Comparison of ENCODE assay signal across 13 mouse cellular contexts in genomic region chr11:24235326-24235725, GRCm38 (mm10).
"Had no signal": no experiment of that assay in that cellular context is flagged by ENCODE, and none has a peak within 500 bp of the region (broad histone marks: within the 10 kb centered on the region; RNA-seq: fewer than 3 reads in every experiment).

No protein-coding gene starts in this region.

- ATAC-seq: liver, embryonic 12.5 days; midbrain, embryonic 13.5 days; midbrain, embryonic 15.5 days had no signal

- DNase-seq: lung, adult 18-20 months; lung, embryonic 14.5 days; lung, postnatal 10 days; lung, postnatal 4 days; retina, postnatal 1 day; right cerebral cortex, adult 18-20 months; right cerebral cortex, postnatal 25 days; right cerebral cortex, postnatal 4 days; thymus, postnatal 14 days; thymus, postnatal 36 days had no signal
